Mouse (Mus musculus) embryonic facial prominence, embryonic 11.5 days (tissue): ENCODE results near the gene Ankrd23. TPM values are rescaled to one million over a fixed set of nuclear protein-coding genes. Genes with fewer than 3 reads are reported as not detected.

Experiments used
- ATAC-seq: fragments of 200-750 bp; cut with Nextera tagmentation; replicated peaks from 2 replicates; pipeline ENCODE4 v1.8.0; 2017; ENCODE audit warnings: low read depth; ENCODE audit not compliant: insufficient number of reproducible peaks, low FRiP score, low TSS enrichment
- DNase-seq: peaks from one replicate; pipeline ENCODE4 v3.0.0-alpha.2; 2015; ENCODE audit warnings: low spot score
- H3K27ac ChIP-seq: fragments of 300-500 bp; sonication (generic); replicated peaks from 2 replicates; pipeline ENCODE4 v1.5.1; 2014; ENCODE audit warnings: mild to moderate bottlenecking, low read depth, low read length, control low read depth
- H3K27me3 ChIP-seq: fragments of 300-500 bp; sonication (generic); 2 replicates; pipeline ENCODE4 v1.6.1; 2014; ENCODE audit warnings: mild to moderate bottlenecking, low read length, moderate library complexity, mixed read lengths; ENCODE audit not compliant: control insufficient read depth, insufficient read depth
- H3K36me3 ChIP-seq: fragments of 300-500 bp; sonication (generic); replicated peaks from 2 replicates; pipeline ENCODE4 v1.6.1; 2014; ENCODE audit warnings: low read depth, mild to moderate bottlenecking, low read length, moderate library complexity, mixed read lengths; ENCODE audit not compliant: control insufficient read depth, insufficient read depth
- H3K4me1 ChIP-seq: fragments of 300-500 bp; sonication (generic); 2 replicates; pipeline ENCODE4 v1.6.1; 2014; ENCODE audit warnings: low read length, mixed read lengths; ENCODE audit not compliant: control insufficient read depth, insufficient read depth
- H3K4me2 ChIP-seq: fragments of 300-500 bp; sonication (generic); 2 replicates; pipeline ENCODE4 v1.6.1; 2014; ENCODE audit warnings: low read depth, mild to moderate bottlenecking, control low read depth, low read length, moderate library complexity
- H3K4me3 ChIP-seq: fragments of 300-500 bp; sonication (generic); 2 replicates; pipeline ENCODE4 v1.5.1; 2014; ENCODE audit warnings: low read depth, low read length, control low read depth
- H3K9ac ChIP-seq: fragments of 300-500 bp; sonication (generic); replicated peaks from 2 replicates; pipeline ENCODE4 v1.6.1; 2014; ENCODE audit warnings: mild to moderate bottlenecking, control low read depth, low read length
- H3K9me3 ChIP-seq: fragments of 300-500 bp; sonication (generic); replicated peaks from 2 replicates; pipeline ENCODE4 v1.6.1; 2016; ENCODE audit warnings: mild to moderate bottlenecking, low read length, inconsistent platforms, mixed read lengths; ENCODE audit not compliant: control insufficient read depth
- WGBS: fragments of 180-500 bp; shearing (Covaris S2); extraction: QIAGEN DNeasy Blood & Tissue Kit; methylation state at CpG from one replicate; pipeline ENCODE4 v1.1.7; 2014; 5-methylcytosine and 5-hydroxymethylcytosine counted together
- microRNA-seq: library from miRNA; unstranded; fragments of <30 nt; microRNA quantifications from one replicate; pipeline ENCODE4, GENCODE M21; 2016; ENCODE audit warnings: borderline number of aligned reads
- polyA plus RNA-seq: library from polyadenylated mRNA; unstranded; fragments of >200 nt; fragmentation: Nextera tagmentation; extraction: Ambion mirVana; gene quantifications from 2 replicates; pipeline ENCODE4 v1.2.1, GENCODE M21; 2014

The Ankrd23 gene
- polyA plus RNA-seq, 1 experiment from 2014 or later: 4.6 TPM

DNA sequence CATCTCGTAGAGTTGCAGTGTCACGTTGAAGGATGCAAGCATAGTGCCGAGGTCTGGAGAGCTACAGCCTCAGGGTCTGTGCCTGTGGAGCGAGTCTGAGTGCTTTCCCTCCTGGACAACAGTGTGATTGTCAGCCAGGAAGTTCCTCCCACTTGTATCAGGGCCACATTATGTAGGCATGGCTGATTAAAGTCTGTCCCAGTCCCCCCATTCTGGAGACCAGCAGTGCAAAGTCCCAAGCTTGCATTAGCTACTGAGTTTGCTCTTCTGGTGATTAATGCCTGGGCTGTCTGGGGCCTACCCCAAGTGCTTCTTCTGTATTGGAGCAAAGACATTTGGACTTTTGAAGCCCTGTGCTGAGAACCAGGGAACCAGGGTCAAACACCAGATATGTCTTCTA is 52.9 kb downstream of the Ankrd23 start:
- Histone ChIP-seq H3K4me3 (no peak overlapping the region), H3K9me3 (no peaks in the 10 kb centered on the region), H3K27me3 (no peaks in the 10 kb centered on the region), H3K4me1 (no peaks in the 10 kb centered on the region), H3K27ac (no peak overlapping the region), H3K4me2 (no peak overlapping the region), H3K9ac (no peak overlapping the region), H3K36me3 (no peaks in the 10 kb centered on the region)
- WGBS: 34% methylated on average over 4 of the region's 4 CpGs
- no peak for DNase-seq
- ATAC-seq: no peak

Small RNA genes lying within 50 kb of the gene (microRNA-seq; reads per million reads assigned to microRNA genes)
- gene Gm47280: not detected

Other genes starting within 250 kb of the Ankrd23 start
- 1.6 and 3.7 TPM in 2 replicates for gene Arid5a, start 229.2 kb downstream of the Ankrd23 start, polyA plus RNA-seq
- gene Kansl3, start 167.7 kb downstream of the Ankrd23 start, polyA plus RNA-seq: 27.4 and 32.6 TPM in 2 replicates
- 0.72 and 0.75 TPM in 2 replicates for gene Fer1l5, start 164.6 kb downstream of the Ankrd23 start, polyA plus RNA-seq
- 31.7 and 35.0 TPM in 2 replicates for gene Lman2l, start 91.6 kb downstream of the Ankrd23 start, polyA plus RNA-seq
- 12.0 and 12.8 TPM in 2 replicates for gene Cnnm4, start 65.3 kb downstream of the Ankrd23 start, polyA plus RNA-seq
- gene Cnnm3, start 25.0 kb downstream of the Ankrd23 start, polyA plus RNA-seq: 3.5 and 5.4 TPM in 2 replicates
- not detected in 2 replicates for gene Gm42417, start 2.5 kb upstream of the Ankrd23 start, polyA plus RNA-seq
- 11.9 and 14.4 TPM in 2 replicates for gene Ankrd39, start 10.6 kb upstream of the Ankrd23 start, polyA plus RNA-seq
- 3.7 and 4.4 TPM in 2 replicates for gene Sema4c, start 21.5 kb upstream of the Ankrd23 start, polyA plus RNA-seq
- gene Fam178b, start 146.3 kb upstream of the Ankrd23 start, polyA plus RNA-seq: not detected in 2 replicates
- 460 and 476 TPM in 2 replicates for gene Cox5b, start 154.6 kb upstream of the Ankrd23 start, polyA plus RNA-seq
- gene 4933424G06Rik, start 173.3 kb upstream of the Ankrd23 start, polyA plus RNA-seq: 0.31 TPM in 1 of 2 replicates, not detected in the other
- 90.9 and 99.0 TPM in 2 replicates for gene Actr1b, start 177.5 kb upstream of the Ankrd23 start, polyA plus RNA-seq
- 0.15 and 0.18 TPM in 2 replicates for gene Zap70, start 224.9 kb upstream of the Ankrd23 start, polyA plus RNA-seq